Mouse (Mus musculus): ENCODE data around the gene Rpl3.

DNA sequence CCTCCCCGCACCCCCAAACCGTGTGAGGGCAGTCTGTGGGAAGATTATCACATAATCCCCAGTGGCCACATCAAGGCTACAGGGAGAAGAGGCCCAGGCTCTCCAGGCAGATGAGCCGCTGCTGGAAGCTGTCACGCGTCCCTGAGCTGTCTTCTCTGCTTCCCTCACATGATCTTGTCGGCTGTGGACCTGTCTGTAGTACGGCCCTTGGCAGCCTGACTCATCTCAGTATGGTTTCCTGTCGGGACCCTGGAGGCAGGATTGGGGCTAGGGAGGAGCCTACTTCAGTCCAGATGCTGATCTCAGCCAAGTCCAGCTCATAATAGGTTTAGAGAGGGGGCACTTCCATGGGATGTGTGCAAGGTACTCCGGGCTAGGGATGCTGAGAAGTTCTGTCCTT, 7.1 kb upstream of the Rpl3 start:
- no peak for TF ChIP-seq CTCF (IDR thresholded peaks at IDR 0.05; ENCODE audit: borderline replicate concordance, insufficient read depth, low read depth, low read length)
- TF ChIP-seq POLR2A (IDR thresholded peaks at IDR 0.05; ENCODE audit: borderline replicate concordance, insufficient read depth, low read length), result no peak

Data from cerebellum, adult 2 months (tissue).